Comparison of ENCODE assay signal across 14 mouse cellular contexts in genomic region chr3:60707139-60707538, GRCm38 (mm10).
"Had no signal": no experiment of that assay in that cellular context is flagged by ENCODE, and none has a peak within 500 bp of the region (broad histone marks: within the 10 kb centered on the region; RNA-seq: fewer than 3 reads in every experiment).

No protein-coding gene starts in this region.

- H3K36me3 ChIP-seq: kidney, embryonic 15.5 days; limb, embryonic 15.5 days; liver, embryonic 12.5 days; lung, embryonic 15.5 days; midbrain, embryonic 12.5 days; neural tube, embryonic 15.5 days had no signal

- H3K9me3 ChIP-seq: kidney, embryonic 15.5 days; limb, embryonic 15.5 days; liver, embryonic 12.5 days; lung, embryonic 15.5 days; megakaryocyte, embryonic 14.5 days; midbrain, embryonic 12.5 days; neural tube, embryonic 15.5 days had no signal

- H3K27ac ChIP-seq: kidney, embryonic 15.5 days; left cerebral cortex, adult 2 months; limb, embryonic 15.5 days; liver, embryonic 12.5 days; lung, embryonic 15.5 days; macrophage; midbrain, embryonic 12.5 days; neural tube, embryonic 15.5 days had no signal

- H3K4me3 ChIP-seq: kidney, embryonic 15.5 days; left cerebral cortex, adult 2 months; limb, embryonic 15.5 days; liver, embryonic 12.5 days; lung, embryonic 15.5 days; megakaryocyte, embryonic 14.5 days; midbrain, embryonic 12.5 days; myocyte; neural tube, embryonic 15.5 days had no signal

- H3K4me2 ChIP-seq: kidney, embryonic 15.5 days; limb, embryonic 15.5 days; liver, embryonic 12.5 days; lung, embryonic 15.5 days; midbrain, embryonic 12.5 days; neural tube, embryonic 15.5 days had no signal

- H3K9ac ChIP-seq: kidney, embryonic 15.5 days; limb, embryonic 15.5 days; liver, embryonic 12.5 days; lung, embryonic 15.5 days; midbrain, embryonic 12.5 days; neural tube, embryonic 15.5 days had no signal

- DNase-seq: kidney, postnatal 14 days; lung, postnatal 14 days; right cerebral cortex, postnatal 14 days; thymus, postnatal 36 days had no signal

- ATAC-seq: liver, embryonic 12.5 days had no signal

- H3K4me1 ChIP-seq: kidney, embryonic 15.5 days; limb, embryonic 15.5 days; liver, embryonic 12.5 days; lung, embryonic 15.5 days; megakaryocyte, embryonic 14.5 days; midbrain, embryonic 12.5 days; neural tube, embryonic 15.5 days had no signal

- H3K27me3 ChIP-seq: kidney, embryonic 15.5 days; limb, embryonic 15.5 days; liver, embryonic 12.5 days; lung, embryonic 15.5 days; megakaryocyte, embryonic 14.5 days; midbrain, embryonic 12.5 days; neural tube, embryonic 15.5 days had no signal
